Mouse (Mus musculus): ENCODE data around the gene Slc16a4. TPM values are rescaled to one million over a fixed set of nuclear protein-coding genes. Genes with fewer than 3 reads are reported as not detected.
A peak's percentile ranks its signal among the peaks of the same experiment; 100 is the strongest.

Slc16a4 gene
- total and polyA plus RNA-seq, 2 experiments from 2014 or later: 2.3 to 2.9 TPM

- TF ChIP-seq CTCF (IDR thresholded peaks at IDR 0.05; ENCODE audit: low read depth): no peak
- Histone ChIP-seq H3K36me3 (ENCODE audit: insufficient read depth, low read length) (peaks cover 9% of the 10 kb centered on the region; the same call in 1 of the 2 replicates), H3K9ac (replicated peaks; ENCODE audit: low read length) (no peak overlapping the region; the same call in 1 of the 2 replicates), H3K4me1 (ENCODE audit: insufficient read depth, low read length) (peaks cover 23% of the 10 kb centered on the region; the same call in 1 of the 2 replicates), H3K4me2 (ENCODE audit: low read depth, low read length) (peak overlapping the region; percentile 85), H3K4me3 (ENCODE audit: low read length) (peak overlapping the region; percentile 7; the same call in 1 of the 2 replicates), H3K27ac (no peak overlapping the region), H3K9me3 (ENCODE audit: low read length) (no peaks in the 10 kb centered on the region), H3K27me3 (ENCODE audit: insufficient read depth, low read length) (no peaks in the 10 kb centered on the region)
- no peak for DNase-seq (ENCODE audit: low spot score)
- WGBS: 66% methylated on average over 28 of the region's 28 CpGs
- no peak for ATAC-seq
These were observed 39.7 kb downstream of the Slc16a4 start for GRCm38 (mm10) chr3:107330503-107331424.

GRCm38 (mm10) chr3:107331746-107332126 lies 40.7 kb downstream of the Slc16a4 start:
- H3K9ac ChIP-seq (replicated peaks; ENCODE audit: low read length): peak overlapping the region; percentile 85
- H3K4me1 ChIP-seq (ENCODE audit: insufficient read depth, low read length): peaks cover 23% of the 10 kb centered on the region; the same call in 1 of the 2 replicates
- peak overlapping the region; percentile 88 for H3K4me3 ChIP-seq (ENCODE audit: low read length)
- 21% methylated on average over 17 of the region's 17 CpGs for WGBS
- H3K9me3 ChIP-seq (ENCODE audit: low read length): no peaks in the 10 kb centered on the region
- no peak for TF ChIP-seq CTCF (IDR thresholded peaks at IDR 0.05; ENCODE audit: low read depth)
- peak overlapping the region; percentile 85 for H3K4me2 ChIP-seq (ENCODE audit: low read depth, low read length)
- ATAC-seq (no peak), DNase-seq (ENCODE audit: low spot score) (no peak)
- no peaks in the 10 kb centered on the region for H3K27me3 ChIP-seq (ENCODE audit: insufficient read depth, low read length)
- H3K27ac ChIP-seq: 0 out of 2 replicates have a peak overlapping the region, but pooled peaks have one; percentile 93
- H3K36me3 ChIP-seq (ENCODE audit: insufficient read depth, low read length): peaks cover 9% of the 10 kb centered on the region; the same call in 1 of the 2 replicates

- Histone ChIP-seq H3K9ac (replicated peaks; ENCODE audit: low read length) (peak overlapping the region; percentile 85), H3K27ac (peak overlapping the region; percentile 93), H3K9me3 (ENCODE audit: low read length) (no peaks in the 10 kb centered on the region), H3K4me1 (ENCODE audit: insufficient read depth, low read length) (peaks cover 23% of the 10 kb centered on the region; the same call in 1 of the 2 replicates), H3K4me2 (ENCODE audit: low read depth, low read length) (peak overlapping the region; percentile 85), H3K27me3 (ENCODE audit: insufficient read depth, low read length) (no peaks in the 10 kb centered on the region), H3K4me3 (ENCODE audit: low read length) (peak overlapping the region; percentile 88), H3K36me3 (ENCODE audit: insufficient read depth, low read length) (peaks cover 9% of the 10 kb centered on the region; the same call in 1 of the 2 replicates)
- 0% methylated on average over 75 of the region's 75 CpGs for WGBS
- peak; percentile 0; the same call in 1 of the 2 replicates for ATAC-seq
- peak; percentile 57 for DNase-seq (ENCODE audit: low spot score)
- no peak for TF ChIP-seq CTCF (IDR thresholded peaks at IDR 0.05; ENCODE audit: low read depth)
These were observed 41.3 kb downstream of the Slc16a4 start for GRCm38 (mm10) chr3:107332127-107332959.

GRCm38 (mm10) chr3:107332960-107333380 lies 41.9 kb downstream of the Slc16a4 start:
- Histone ChIP-seq H3K9ac (replicated peaks; ENCODE audit: low read length) (peak overlapping the region; percentile 85), H3K4me1 (ENCODE audit: insufficient read depth, low read length) (peaks cover 23% of the 10 kb centered on the region; the same call in 1 of the 2 replicates), H3K36me3 (ENCODE audit: insufficient read depth, low read length) (peaks cover 9% of the 10 kb centered on the region; the same call in 1 of the 2 replicates), H3K27me3 (ENCODE audit: insufficient read depth, low read length) (no peaks in the 10 kb centered on the region), H3K27ac (peak overlapping the region; percentile 94), H3K9me3 (ENCODE audit: low read length) (no peaks in the 10 kb centered on the region), H3K4me3 (ENCODE audit: low read length) (peak overlapping the region; percentile 88), H3K4me2 (ENCODE audit: low read depth, low read length) (peak overlapping the region; percentile 86)
- TF ChIP-seq CTCF (IDR thresholded peaks at IDR 0.05; ENCODE audit: low read depth): no peak
- ATAC-seq (peak; percentile 97), DNase-seq (ENCODE audit: low spot score) (peak; percentile 100)
- under 1% methylated on average over 37 of the region's 37 CpGs for WGBS

- peaks cover 9% of the 10 kb centered on the region; the same call in 1 of the 2 replicates for H3K36me3 ChIP-seq (ENCODE audit: insufficient read depth, low read length)
- under 1% methylated on average over 62 of the region's 62 CpGs for WGBS
- H3K4me3 ChIP-seq (ENCODE audit: low read length): peak within 1 kb of the TSS; percentile 88
- H3K4me1 ChIP-seq (ENCODE audit: insufficient read depth, low read length): peaks cover 23% of the 10 kb centered on the region; the same call in 1 of the 2 replicates
- peak within 1 kb of the TSS; percentile 85 for H3K9ac ChIP-seq (replicated peaks; ENCODE audit: low read length)
- DNase-seq (ENCODE audit: low spot score): peak; percentile 99
- peak within 1 kb of the TSS; percentile 94 for H3K27ac ChIP-seq
- ATAC-seq: peak; percentile 94
- peak within 1 kb of the TSS; percentile 86 for H3K4me2 ChIP-seq (ENCODE audit: low read depth, low read length)
- no peaks in the 10 kb centered on the region for H3K27me3 ChIP-seq (ENCODE audit: insufficient read depth, low read length)
- no peaks in the 10 kb centered on the region for H3K9me3 ChIP-seq (ENCODE audit: low read length)
- peak; percentile 45; the same call in 1 of the 2 replicates for TF ChIP-seq CTCF (IDR thresholded peaks at IDR 0.05; ENCODE audit: low read depth)
These were observed 42.6 kb downstream of the Slc16a4 start, which contains the start of gene Rbm15 for GRCm38 (mm10) chr3:107333381-107334201. TSS of gene Rbm15 (minus strand) at chr3:107333673.

Measured in hindbrain, postnatal 0 days (tissue).